Mouse (Mus musculus) neural tube, embryonic 11.5 days (tissue): ENCODE measurements around the gene Cilp. TPM values are rescaled to one million over a fixed set of nuclear protein-coding genes. Genes with fewer than 3 reads are reported as not detected.
A peak's percentile ranks its signal among the peaks of the same experiment; 100 is the strongest.

Experiments
- ATAC-seq: fragments of 200-750 bp; cut with Nextera tagmentation; 2 replicates; pipeline ENCODE4 v1.8.0; 2017; ENCODE audit warnings: moderate number of reproducible peaks, mild to moderate bottlenecking, moderate TSS enrichment, moderate library complexity; ENCODE audit not compliant: insufficient read depth, low FRiP score, low TSS enrichment
- DNase-seq: peaks from one replicate; pipeline ENCODE4 v3.0.0-alpha.2; 2015; ENCODE audit warnings: low spot score
- H3K27ac ChIP-seq: fragments of 300-500 bp; sonication (generic); 2 replicates; pipeline ENCODE4 v1.5.1; 2014; ENCODE audit warnings: low read depth, mild to moderate bottlenecking, low read length
- H3K27me3 ChIP-seq: fragments of 300-500 bp; sonication (generic); 2 replicates; pipeline ENCODE4 v1.6.1; 2014; ENCODE audit warnings: mild to moderate bottlenecking, low read length, mixed read lengths; ENCODE audit not compliant: control insufficient read depth, insufficient read depth
- H3K36me3 ChIP-seq: fragments of 300-500 bp; sonication (generic); 2 replicates; pipeline ENCODE4 v1.6.1; 2014; ENCODE audit warnings: mild to moderate bottlenecking, low read length, moderate library complexity, mixed read lengths; ENCODE audit not compliant: control insufficient read depth, insufficient read depth
- H3K4me1 ChIP-seq: fragments of 300-500 bp; sonication (generic); 2 replicates; pipeline ENCODE4 v1.6.1; 2014; ENCODE audit warnings: low read length, mixed read lengths; ENCODE audit not compliant: control insufficient read depth, insufficient read depth
- H3K4me2 ChIP-seq: fragments of 300-500 bp; sonication (generic); 2 replicates; pipeline ENCODE4 v1.6.1; 2014; ENCODE audit warnings: low read depth, mild to moderate bottlenecking, moderate library complexity
- H3K4me3 ChIP-seq: fragments of 300-500 bp; sonication (generic); 2 replicates; pipeline ENCODE4 v1.5.1; 2014; ENCODE audit warnings: low read depth, low read length
- H3K9ac ChIP-seq: fragments of 300-500 bp; sonication (generic); 2 replicates; pipeline ENCODE4 v1.6.1; 2014; ENCODE audit warnings: mild to moderate bottlenecking, low read length
- H3K9me3 ChIP-seq: fragments of 300-500 bp; sonication (generic); 2 replicates; pipeline ENCODE4 v1.6.1; 2016; ENCODE audit warnings: low read length; ENCODE audit not compliant: control insufficient read depth
- WGBS: fragments of 180-500 bp; shearing (Covaris S2); extraction: QIAGEN DNeasy Blood & Tissue Kit; methylation state at CpG from one replicate; pipeline ENCODE4 v1.1.7; 2014; 5-methylcytosine and 5-hydroxymethylcytosine counted together
- polyA plus RNA-seq: library from polyadenylated mRNA; unstranded; fragments of >200 nt; fragmentation: Nextera tagmentation; extraction: Ambion mirVana; gene quantifications from 2 replicates; pipeline ENCODE4 v1.2.1, GENCODE M21; 2014

The Cilp gene
- polyA plus RNA-seq, 1 experiment from 2014 or later = 0.29 TPM

DNA sequence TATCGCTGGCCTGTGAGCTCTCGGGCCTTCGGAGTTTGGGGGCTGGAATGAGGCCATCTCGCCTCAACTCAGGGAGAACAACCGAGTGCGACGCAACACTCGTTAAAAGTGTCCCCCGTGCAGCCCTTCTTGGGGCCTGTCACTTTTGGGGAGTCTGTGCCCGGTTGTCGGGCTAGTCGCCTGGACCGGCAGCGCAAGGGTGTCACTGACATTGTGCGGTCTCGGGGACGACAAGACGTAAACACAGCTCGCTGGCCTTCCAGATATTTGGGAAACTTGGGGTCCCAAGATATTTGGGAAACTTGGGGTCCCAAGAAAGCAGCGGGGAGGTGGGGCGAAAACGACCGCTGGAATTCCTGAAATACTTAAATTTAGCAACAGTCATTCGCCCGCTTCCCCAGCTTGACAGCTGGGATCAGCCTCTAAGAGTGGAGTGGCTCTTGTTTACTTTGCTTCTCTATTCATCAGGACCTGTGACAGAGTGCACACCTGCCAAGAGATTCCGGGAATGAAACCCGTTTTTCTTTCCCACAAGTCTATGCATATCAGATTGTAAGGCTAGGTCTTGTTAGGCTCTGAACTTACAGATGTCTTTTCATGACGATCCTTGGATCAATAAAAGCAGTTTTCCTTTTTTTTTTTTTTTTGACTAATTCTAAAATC, 29.9 kb downstream of the Cilp start:
- H3K4me3 ChIP-seq = peak overlapping the region; percentile 56
- no peak overlapping the region for H3K27ac ChIP-seq
- ATAC-seq (no peak; the same call in 1 of the 2 replicates), DNase-seq (no peak)
- no peaks in the 10 kb centered on the region; the same call in 1 of the 2 replicates for H3K36me3 ChIP-seq
- 0 out of 2 replicates have a peak, but pooled peaks cover 10% of the 10 kb centered on the region for H3K4me1 ChIP-seq
- 6% methylated on average over 28 of the region's 28 CpGs for WGBS
- H3K4me2 ChIP-seq = peak overlapping the region; percentile 85
- peak overlapping the region; percentile 60 for H3K9ac ChIP-seq
- H3K9me3 ChIP-seq = no peaks in the 10 kb centered on the region
- H3K27me3 ChIP-seq = no peaks in the 10 kb centered on the region

DNA sequence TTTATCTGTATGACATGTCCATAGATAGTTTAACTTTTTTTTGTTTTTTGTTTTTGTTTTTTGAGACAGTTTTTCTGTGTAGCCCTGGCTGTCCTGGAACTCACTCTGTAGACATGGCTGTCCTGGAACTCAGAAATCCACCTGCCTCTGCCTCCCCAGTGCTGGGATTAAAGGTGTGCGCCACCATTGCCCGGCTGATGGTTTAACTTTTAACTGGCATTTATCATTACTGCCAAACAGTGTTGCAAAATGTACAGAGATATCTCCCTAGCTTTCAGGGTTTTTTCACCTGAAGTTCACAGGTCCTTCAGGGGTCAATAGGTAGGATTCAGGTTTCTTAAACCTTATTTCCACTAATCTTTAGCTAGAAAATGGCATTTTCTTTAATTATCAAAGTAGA, 32.1 kb downstream of the Cilp start:
- Histone ChIP-seq H3K27ac (no peak overlapping the region), H3K4me2 (no peak overlapping the region), H3K4me1 (0 out of 2 replicates have a peak, but pooled peaks cover 10% of the 10 kb centered on the region), H3K27me3 (no peaks in the 10 kb centered on the region), H3K4me3 (no peak overlapping the region), H3K36me3 (no peaks in the 10 kb centered on the region; the same call in 1 of the 2 replicates), H3K9me3 (no peaks in the 10 kb centered on the region), H3K9ac (no peak overlapping the region)
- WGBS = 97% methylated on average over 2 of the region's 2 CpGs
- DNase-seq = no peak
- ATAC-seq = no peak

DNA sequence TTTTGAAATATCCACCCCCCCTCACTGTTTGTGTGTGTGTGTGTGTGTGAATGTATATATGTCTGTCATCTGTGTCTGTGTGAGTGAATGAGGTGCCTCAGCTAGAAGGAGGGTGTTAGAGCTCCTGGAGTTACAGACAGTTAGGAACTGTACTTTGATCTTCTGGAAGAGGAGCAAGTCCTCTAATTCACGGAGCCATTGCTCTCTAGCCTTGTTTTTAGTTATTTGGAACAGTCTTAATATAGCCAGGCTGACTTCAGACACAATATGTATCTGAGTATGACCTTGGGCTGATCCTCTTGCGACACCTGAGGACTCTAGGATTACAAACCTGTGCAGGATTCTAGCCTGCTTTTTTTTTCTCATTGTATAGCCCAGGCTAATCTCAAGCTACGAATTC, 33.8 kb downstream of the Cilp start:
- 87% methylated on average over 3 of the region's 3 CpGs for WGBS
- Histone ChIP-seq H3K4me1 (0 out of 2 replicates have a peak, but pooled peaks cover 7% of the 10 kb centered on the region), H3K27ac (no peak overlapping the region), H3K4me2 (no peak overlapping the region), H3K27me3 (no peaks in the 10 kb centered on the region), H3K4me3 (no peak overlapping the region), H3K9ac (no peak overlapping the region), H3K9me3 (no peaks in the 10 kb centered on the region), H3K36me3 (peaks cover 2% of the 10 kb centered on the region; the same call in 1 of the 2 replicates)
- no peak for ATAC-seq
- no peak for DNase-seq

DNA sequence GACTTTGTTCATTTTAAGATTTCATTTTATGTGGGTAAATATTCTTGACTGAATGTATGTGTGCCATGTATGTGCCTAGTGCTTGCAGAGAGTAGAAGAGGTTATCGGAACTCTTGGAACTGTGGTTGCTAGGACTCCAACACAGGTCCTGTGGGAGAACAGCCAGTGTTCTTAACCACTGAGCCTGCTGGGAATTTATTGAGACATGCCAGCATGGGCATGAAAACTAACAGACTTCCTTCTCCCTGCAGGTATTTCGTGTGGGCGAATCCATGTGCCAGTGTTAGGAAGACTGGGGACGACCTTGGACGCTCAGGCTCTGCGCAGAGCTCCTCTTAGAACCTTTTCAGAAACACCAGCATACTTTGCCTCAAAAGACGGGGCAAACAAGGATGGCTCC, 34.7 kb downstream of the Cilp start:
- ATAC-seq (no peak), DNase-seq (no peak)
- Histone ChIP-seq H3K9ac (no peak overlapping the region), H3K4me3 (no peak overlapping the region), H3K9me3 (no peaks in the 10 kb centered on the region), H3K27ac (no peak overlapping the region), H3K27me3 (no peaks in the 10 kb centered on the region), H3K4me1 (0 out of 2 replicates have a peak, but pooled peaks cover 7% of the 10 kb centered on the region), H3K4me2 (no peak overlapping the region), H3K36me3 (peaks cover 2% of the 10 kb centered on the region; the same call in 1 of the 2 replicates)
- 96% methylated on average over 7 of the region's 7 CpGs for WGBS

DNA sequence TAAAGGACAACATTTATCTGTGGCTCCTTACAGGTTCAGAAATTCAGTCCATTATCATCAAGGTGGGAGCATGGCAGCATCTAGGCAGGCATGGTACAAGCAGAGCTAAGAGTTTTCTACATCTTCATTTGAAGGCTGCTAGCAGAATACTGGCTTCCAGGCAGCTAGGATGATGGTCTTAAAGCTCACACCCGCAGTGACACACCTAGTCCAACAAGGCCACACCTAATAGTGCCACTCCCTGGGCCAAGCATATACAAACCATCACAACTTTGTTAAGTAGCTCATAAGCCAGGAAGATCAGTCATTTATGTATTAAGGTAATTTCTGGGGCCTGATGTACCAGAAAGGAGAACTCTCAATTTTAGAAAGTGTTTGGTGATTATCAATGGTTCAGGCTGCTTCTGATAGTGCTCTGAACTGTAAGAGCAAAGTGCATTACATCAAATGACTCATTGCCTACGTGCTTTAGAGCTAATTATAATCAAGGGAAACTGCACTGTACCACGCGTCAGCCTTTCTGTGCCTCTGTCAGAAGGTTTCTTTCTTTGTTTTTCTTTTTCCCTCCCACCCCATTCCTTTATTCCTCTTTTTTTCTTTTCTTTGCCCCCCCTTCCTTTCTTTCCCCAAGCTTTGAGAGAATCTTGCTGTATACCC, 37.5 kb downstream of the Cilp start:
- DNase-seq (no peak), ATAC-seq (no peak)
- Histone ChIP-seq H3K9me3 (no peaks in the 10 kb centered on the region), H3K4me2 (no peak overlapping the region), H3K27me3 (no peaks in the 10 kb centered on the region), H3K9ac (no peak overlapping the region), H3K27ac (no peak overlapping the region), H3K4me3 (no peak overlapping the region), H3K36me3 (peaks cover 4% of the 10 kb centered on the region; the same call in 1 of the 2 replicates), H3K4me1 (no peaks in the 10 kb centered on the region)
- WGBS = 97% methylated on average over 4 of the region's 4 CpGs

DNA sequence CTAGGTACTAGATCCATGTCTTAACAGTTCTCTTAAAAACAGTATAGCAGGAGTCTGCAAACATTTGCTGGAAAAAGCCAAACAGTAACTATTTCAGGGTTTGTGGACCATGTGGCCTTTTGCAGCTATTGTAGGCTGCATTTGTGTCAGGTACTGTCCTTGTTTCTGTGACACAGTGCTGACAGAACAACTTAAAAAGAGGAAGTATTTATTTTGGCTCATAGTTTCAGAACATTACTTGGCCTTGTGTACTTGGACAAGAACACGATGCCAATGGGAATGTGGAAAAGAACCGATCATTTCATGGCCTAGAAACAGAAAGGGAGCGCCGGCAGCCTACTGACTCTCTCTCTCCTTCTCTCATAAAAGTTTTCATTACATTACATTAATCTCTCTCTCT, 38.6 kb downstream of the Cilp start:
- H3K27me3 ChIP-seq = no peaks in the 10 kb centered on the region
- H3K27ac ChIP-seq = no peak overlapping the region
- ATAC-seq (no peak), DNase-seq (no peak)
- no peaks in the 10 kb centered on the region for H3K4me1 ChIP-seq
- H3K9ac ChIP-seq = no peak overlapping the region
- no peak overlapping the region for H3K4me3 ChIP-seq
- 97% methylated on average over 4 of the region's 4 CpGs for WGBS
- H3K9me3 ChIP-seq = no peaks in the 10 kb centered on the region
- peaks cover 4% of the 10 kb centered on the region for H3K36me3 ChIP-seq
- no peak overlapping the region for H3K4me2 ChIP-seq

DNA sequence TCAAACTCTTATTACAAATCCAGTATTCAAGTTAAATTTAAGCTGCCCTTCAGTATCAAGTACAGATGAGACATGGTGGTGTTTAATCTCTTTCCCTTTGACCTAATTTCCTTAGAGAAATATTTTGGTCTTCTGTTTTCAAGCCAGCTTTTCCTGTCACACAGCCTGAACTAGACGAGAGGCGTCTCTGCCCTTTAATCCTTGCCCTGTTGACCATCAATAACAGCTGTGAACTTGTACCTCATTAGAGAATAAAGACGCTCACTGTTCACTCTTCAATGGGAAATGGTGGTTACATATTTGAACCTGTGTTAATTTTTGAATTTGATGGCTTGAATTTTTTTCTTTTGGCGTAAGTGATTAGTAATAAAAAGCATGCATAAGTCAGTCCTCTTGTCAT, 39.3 kb downstream of the Cilp start:
- WGBS = 87% methylated on average over 4 of the region's 4 CpGs
- Histone ChIP-seq H3K9ac (no peak overlapping the region), H3K9me3 (no peaks in the 10 kb centered on the region), H3K4me1 (no peaks in the 10 kb centered on the region), H3K27ac (no peak overlapping the region), H3K27me3 (no peaks in the 10 kb centered on the region), H3K4me3 (no peak overlapping the region), H3K4me2 (no peak overlapping the region), H3K36me3 (peaks cover 4% of the 10 kb centered on the region)
- DNase-seq (no peak), ATAC-seq (no peak)

DNA sequence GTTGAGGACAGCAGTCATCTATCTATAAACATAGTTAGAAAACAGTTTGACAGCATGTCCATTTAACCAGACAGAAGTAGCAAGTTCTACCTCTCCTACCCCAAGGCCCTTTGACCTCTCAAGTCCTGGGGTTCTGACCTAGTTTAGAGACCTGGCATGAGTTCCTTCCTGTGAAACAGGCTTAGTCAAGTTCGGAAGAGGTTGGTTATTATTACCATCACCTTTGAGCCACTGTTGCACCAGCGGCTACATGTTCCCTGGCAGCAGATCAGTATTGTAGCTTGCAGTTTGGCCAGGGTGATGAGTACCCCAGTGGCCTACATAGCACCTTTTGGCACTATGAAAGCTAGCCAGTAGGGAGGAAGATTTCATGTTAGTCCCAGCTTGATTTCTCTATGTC, 41.7 kb downstream of the Cilp start:
- Histone ChIP-seq H3K27ac (no peak overlapping the region), H3K9me3 (no peaks in the 10 kb centered on the region), H3K36me3 (peaks cover 6% of the 10 kb centered on the region), H3K4me3 (no peak overlapping the region), H3K9ac (no peak overlapping the region), H3K4me1 (no peaks in the 10 kb centered on the region), H3K4me2 (no peak overlapping the region), H3K27me3 (no peaks in the 10 kb centered on the region)
- WGBS = 88% methylated on average over 2 of the region's 2 CpGs
- no peak for ATAC-seq
- DNase-seq = no peak

DNA sequence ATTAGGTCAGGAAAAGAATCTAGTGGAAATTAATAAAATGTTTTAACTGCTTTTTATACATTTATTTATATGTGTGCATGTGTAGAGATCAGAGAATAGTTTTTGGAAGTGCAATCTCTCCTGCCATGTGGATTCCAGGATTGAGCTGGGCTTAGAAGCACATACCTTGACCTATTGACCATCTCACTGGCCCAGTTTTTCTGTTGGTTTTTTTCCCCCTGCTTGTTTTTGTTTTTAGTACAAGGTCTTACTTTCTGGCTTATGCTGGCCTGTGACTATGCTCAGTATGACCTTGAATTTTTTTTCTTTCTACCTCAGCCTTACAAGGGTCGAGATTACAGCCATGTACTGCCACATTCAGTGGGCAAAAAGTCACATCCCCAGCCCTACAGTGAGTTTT, 43.0 kb downstream of the Cilp start:
- ATAC-seq = no peak
- Histone ChIP-seq H3K4me1 (no peaks in the 10 kb centered on the region), H3K9ac (no peak overlapping the region), H3K9me3 (no peaks in the 10 kb centered on the region), H3K4me3 (no peak overlapping the region), H3K27ac (no peak overlapping the region), H3K27me3 (no peaks in the 10 kb centered on the region), H3K4me2 (no peak overlapping the region), H3K36me3 (peaks cover 10% of the 10 kb centered on the region)
- DNase-seq = no peak
- WGBS = 83% methylated on average over 1 of the region's 1 CpGs
